Mouse (Mus musculus) spleen, adult 2 months (tissue): Measurements from ENCODE around the gene Kifc3.

ENCODE experiments used
- CTCF ChIP-seq: fragments of 200-500 bp; IDR thresholded peaks from 2 replicates; pipeline ENCODE4 v1.5.1; 2011; ENCODE audit warnings: mild to moderate bottlenecking, inconsistent platforms; ENCODE audit not compliant: insufficient read depth, insufficient read length, insufficient replicate concordance; ENCODE audit errors: extremely low read depth
- POLR2A ChIP-seq: fragments of 200-500 bp; IDR thresholded peaks from 2 replicates; pipeline ENCODE4 v1.6.1; 2011; ENCODE audit warnings: low read depth, low read length, inconsistent platforms

GRCm38 (mm10) chr8:95185891-95186513, 16.6 kb downstream of the Kifc3 start:
- TF ChIP-seq POLR2A: no peak
- no peak for TF ChIP-seq CTCF
